Comparison of ENCODE assay signal across 8 mouse cellular contexts in the genomic region with DNA sequence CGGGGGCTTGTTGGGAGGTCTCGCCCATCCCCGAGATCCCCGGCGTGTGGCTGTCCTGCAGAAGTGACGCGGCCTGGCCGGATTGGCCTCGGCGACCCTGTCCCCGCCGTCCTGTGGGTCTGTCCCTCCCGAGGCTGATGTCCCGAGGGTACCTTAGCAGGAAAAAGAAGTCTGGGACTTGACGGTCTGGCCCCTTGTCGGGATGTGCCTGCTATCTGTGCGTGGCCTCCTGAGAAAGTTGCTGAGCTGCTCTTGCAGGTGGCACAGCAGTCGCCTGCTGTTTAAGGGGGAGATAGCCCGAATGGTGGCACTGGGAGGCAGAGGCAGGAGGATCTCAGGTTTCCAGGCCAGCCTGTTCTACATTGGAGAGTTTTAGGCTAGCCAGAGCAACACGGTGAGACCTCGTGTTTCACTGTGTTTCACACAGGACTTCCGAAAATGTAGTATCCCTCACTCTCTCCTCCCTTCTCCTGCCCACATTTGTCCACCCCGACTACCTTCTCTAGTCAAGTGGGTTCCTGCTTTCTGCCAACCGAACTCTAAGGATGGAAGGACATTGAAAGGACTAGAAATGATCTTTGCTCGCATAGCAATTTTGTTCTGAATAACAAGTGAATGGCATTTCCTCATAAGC. TPM values are rescaled to one million over a fixed set of nuclear protein-coding genes. Genes with fewer than 3 reads are reported as not detected.
DNase-seq lines count a peak whose midpoint lies in the region; ATAC-seq and TF ChIP-seq lines count a peak whose summit lies in the region.

No protein-coding gene starts in this region.

- H3K4me2 ChIP-seq in embryonic facial prominence, embryonic 11.5 days (ENCODE audit: low read depth, low read length), result peak overlapping the region; percentile 62
- H3K4me2 ChIP-seq in intestine, postnatal 0 days (replicated peaks; ENCODE audit: low read depth), result peak overlapping the region; percentile 93
- H3K4me2 ChIP-seq in neural tube, embryonic 13.5 days, result peak overlapping the region; percentile 68

- H3K27ac ChIP-seq in embryonic facial prominence, embryonic 11.5 days (replicated peaks; ENCODE audit: low read depth, low read length), result peak overlapping the region; percentile 39; the same call in 1 of the 2 replicates
- peak overlapping the region; percentile 54; the same call in 1 of the 2 replicates for H3K27ac ChIP-seq in intestine, postnatal 0 days (ENCODE audit: low read depth, low read length)
- peak overlapping the region; percentile 55; the same call in 1 of the 2 replicates for H3K27ac ChIP-seq in neural tube, embryonic 13.5 days (replicated peaks)

- TF ChIP-seq CTCF in lung, adult 2 months (IDR thresholded peaks at IDR 0.05; ENCODE audit: insufficient read depth, low read length), result no peak
- TF ChIP-seq CTCF in intestine, postnatal 0 days (IDR thresholded peaks at IDR 0.05; ENCODE audit: low read depth), result no peak

- 16% methylated on average over 25 of the region's 25 CpGs for WGBS in lung, adult 2 months
- WGBS in embryonic facial prominence, embryonic 11.5 days, result 25% methylated on average over 25 of the region's 25 CpGs
- 22% methylated on average over 25 of the region's 25 CpGs for WGBS in intestine, postnatal 0 days
- WGBS in neural tube, embryonic 13.5 days, result 28% methylated on average over 25 of the region's 25 CpGs

- H3K4me1 ChIP-seq in lung, adult 2 months (ENCODE audit: control insufficient read depth, insufficient read depth, low read length), result peaks cover 3% of the 10 kb centered on the region; the same call in 1 of the 2 replicates
- no peaks in the 10 kb centered on the region for H3K4me1 ChIP-seq in embryonic facial prominence, embryonic 11.5 days (ENCODE audit: control insufficient read depth, insufficient read depth, low read length)
- H3K4me1 ChIP-seq in intestine, postnatal 0 days (replicated peaks; ENCODE audit: control insufficient read depth, insufficient read depth, low read length), result no peaks in the 10 kb centered on the region
- peaks cover 9% of the 10 kb centered on the region for H3K4me1 ChIP-seq in neural tube, embryonic 13.5 days (replicated peaks)

- peak overlapping the region; percentile 84 for H3K4me3 ChIP-seq in lung, adult 2 months (replicated peaks; ENCODE audit: extremely low read depth, low read depth, low read length)
- peak overlapping the region; percentile 63 for H3K4me3 ChIP-seq in embryonic facial prominence, embryonic 11.5 days (ENCODE audit: low read depth, low read length)
- H3K4me3 ChIP-seq in intestine, postnatal 0 days (ENCODE audit: low read depth, low read length), result peak overlapping the region; percentile 86
- peak overlapping the region; percentile 60 for H3K4me3 ChIP-seq in neural tube, embryonic 13.5 days

- peak; percentile 68 for ATAC-seq in embryonic facial prominence, embryonic 11.5 days (replicated peaks; ENCODE audit: insufficient number of reproducible peaks, low FRiP score, low TSS enrichment, low read depth)
- peak; percentile 36 for ATAC-seq in intestine, postnatal 0 days
- ATAC-seq in neural tube, embryonic 13.5 days (ENCODE audit: low read depth), result peak; percentile 70

- no peak for TF ChIP-seq POLR2A in lung, adult 2 months (IDR thresholded peaks at IDR 0.05; ENCODE audit: borderline replicate concordance, extremely low read depth, low read depth, low read length)

- H3K36me3 ChIP-seq in embryonic facial prominence, embryonic 11.5 days (replicated peaks; ENCODE audit: control insufficient read depth, insufficient read depth, low read depth, low read length), result peaks cover 4% of the 10 kb centered on the region; the same call in 1 of the 2 replicates
- H3K36me3 ChIP-seq in intestine, postnatal 0 days (ENCODE audit: control insufficient read depth, insufficient read depth), result 0 out of 2 replicates have a peak, but pooled peaks cover 7% of the 10 kb centered on the region
- H3K36me3 ChIP-seq in neural tube, embryonic 13.5 days, result 0 out of 2 replicates have a peak, but pooled peaks cover 4% of the 10 kb centered on the region

- no peak for DNase-seq in lung, adult 2 months
- DNase-seq in lung, postnatal 36 days, result no peak
- no peak for DNase-seq in embryonic facial prominence, embryonic 11.5 days (ENCODE audit: low spot score)
- no peak for DNase-seq in gastrocnemius, adult 18-20 months (ENCODE audit: low spot score)
- DNase-seq in urinary bladder, postnatal 4 days (ENCODE audit: low spot score in 2 of 2), result no peak
- no peak for DNase-seq in cerebellum, postnatal 10 days

- H3K27me3 ChIP-seq in embryonic facial prominence, embryonic 11.5 days (ENCODE audit: control insufficient read depth, insufficient read depth, low read length), result no peaks in the 10 kb centered on the region
- no peaks in the 10 kb centered on the region for H3K27me3 ChIP-seq in intestine, postnatal 0 days (replicated peaks; ENCODE audit: control insufficient read depth, insufficient read depth, low read length)
- 0 out of 2 replicates have a peak, but pooled peaks cover 3% of the 10 kb centered on the region for H3K27me3 ChIP-seq in neural tube, embryonic 13.5 days

- peak overlapping the region; percentile 83 for H3K9ac ChIP-seq in embryonic facial prominence, embryonic 11.5 days (replicated peaks; ENCODE audit: low read length)
- H3K9ac ChIP-seq in intestine, postnatal 0 days (ENCODE audit: low read depth, low read length), result peak overlapping the region; percentile 84
- H3K9ac ChIP-seq in neural tube, embryonic 13.5 days, result peak overlapping the region; percentile 79

- H3K9me3 ChIP-seq in embryonic facial prominence, embryonic 11.5 days (replicated peaks; ENCODE audit: control insufficient read depth, low read length), result no peaks in the 10 kb centered on the region
- no peaks in the 10 kb centered on the region for H3K9me3 ChIP-seq in intestine, postnatal 0 days (ENCODE audit: control insufficient read depth)
- H3K9me3 ChIP-seq in neural tube, embryonic 13.5 days, result no peaks in the 10 kb centered on the region

RNA-seq across cellular contexts. Expression of a gene that starts 0.4 kb away (rescaled TPM):
- 1.7 and 4.6 TPM in 2 replicates for polyA plus RNA-seq in lung, adult 2 months (2012; rRNA removed)
- 19.8 and 20.4 TPM in 2 replicates for polyA plus RNA-seq in embryonic facial prominence, embryonic 11.5 days (2014; fragmentation: Nextera tagmentation; extraction: Ambion mirVana)
- 8.0 and 8.1 TPM in 2 replicates for polyA plus RNA-seq in intestine, postnatal 0 days (2015; fragmentation: Nextera tagmentation; extraction: Ambion mirVana)
- polyA plus RNA-seq in neural tube, embryonic 13.5 days (2015; fragmentation: Nextera tagmentation; extraction: Ambion mirVana), result 9.2 and 10.6 TPM in 2 replicates
- 1 to 10 TPM; 5.2 to 7.5 TPM for total RNA-seq in gastrocnemius, adult 18-20 months (2021)

RNA-seq across cellular contexts. Expression of a gene that starts 59.8 kb away (rescaled TPM):
- polyA plus RNA-seq in lung, adult 2 months (2012; rRNA removed), result 0.28 and 0.62 TPM in 2 replicates
- polyA plus RNA-seq in embryonic facial prominence, embryonic 11.5 days (2014; fragmentation: Nextera tagmentation; extraction: Ambion mirVana), result 1.0 and 1.7 TPM in 2 replicates
- 0.34 and 0.42 TPM in 2 replicates for polyA plus RNA-seq in intestine, postnatal 0 days (2015; fragmentation: Nextera tagmentation; extraction: Ambion mirVana)
- 3.7 and 3.8 TPM in 2 replicates for polyA plus RNA-seq in neural tube, embryonic 13.5 days (2015; fragmentation: Nextera tagmentation; extraction: Ambion mirVana)
- 1 to 10 TPM; 1.1 to 1.6 TPM for total RNA-seq in gastrocnemius, adult 18-20 months (2021)
